Mouse (Mus musculus): ENCODE results near the gene Vash2. TPM values are rescaled to one million over a fixed set of nuclear protein-coding genes. Genes with fewer than 3 reads are reported as not detected.
A peak's percentile ranks its signal among the peaks of the same experiment; 100 is the strongest.

Gene Vash2
- polyA plus RNA-seq, 1 experiment: 1.9 TPM

DNA sequence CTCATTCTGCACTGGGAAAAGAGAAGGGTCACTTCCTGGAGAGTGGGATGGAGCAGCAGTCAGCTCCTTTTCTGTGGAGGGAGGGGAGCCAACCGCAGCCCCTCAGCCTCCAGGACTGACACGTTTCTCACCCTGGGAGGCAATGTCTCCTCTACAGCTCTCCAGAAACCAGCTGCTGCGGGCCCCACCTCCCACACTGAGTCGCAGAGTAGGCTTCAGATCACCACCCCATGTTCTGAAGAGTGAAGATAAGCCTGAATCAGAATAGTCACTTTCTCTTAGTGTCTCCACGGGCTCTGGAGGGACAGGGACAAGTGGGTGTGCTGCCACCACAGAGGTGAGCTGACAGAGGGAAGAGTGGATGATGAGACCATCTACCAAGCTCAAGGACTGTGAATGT is 20.3 kb downstream of the Vash2 start:
- Histone ChIP-seq H3K4me3 (ENCODE audit: insufficient read depth, low read length) (no peak overlapping the region), H3K27ac (ENCODE audit: insufficient read depth, low read length) (no peak overlapping the region), H3K4me1 (ENCODE audit: control insufficient read depth, insufficient read depth, low read length) (no peaks in the 10 kb centered on the region)
- TF ChIP-seq CTCF (IDR thresholded peaks at IDR 0.05; ENCODE audit: extremely low read depth, insufficient read depth, low read length): no peak
- TF ChIP-seq POLR2A (IDR thresholded peaks at IDR 0.05; ENCODE audit: extremely low read depth, insufficient read depth, low read length): no peak

DNA sequence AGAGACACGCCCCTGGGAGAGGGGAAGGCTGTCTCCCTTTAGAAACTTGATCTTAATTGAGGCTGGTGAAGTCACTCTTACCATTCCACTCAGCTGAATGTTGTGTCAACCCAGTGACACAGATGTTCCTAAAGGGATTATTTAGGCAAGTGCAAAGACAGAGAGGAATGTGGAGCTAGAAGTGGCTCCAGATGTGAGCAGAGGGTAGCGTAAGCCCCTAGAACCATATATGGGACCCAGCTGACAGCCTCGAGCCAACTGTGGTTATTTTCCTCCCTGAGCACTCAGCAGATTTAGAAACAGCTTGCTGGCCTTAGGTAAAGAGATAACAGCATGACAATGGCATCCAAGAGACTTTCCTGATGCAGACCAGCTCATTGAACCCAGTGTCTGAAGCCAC is 26.1 kb downstream of the Vash2 start:
- H3K4me3 ChIP-seq (ENCODE audit: insufficient read depth, low read length): no peak overlapping the region

DNA sequence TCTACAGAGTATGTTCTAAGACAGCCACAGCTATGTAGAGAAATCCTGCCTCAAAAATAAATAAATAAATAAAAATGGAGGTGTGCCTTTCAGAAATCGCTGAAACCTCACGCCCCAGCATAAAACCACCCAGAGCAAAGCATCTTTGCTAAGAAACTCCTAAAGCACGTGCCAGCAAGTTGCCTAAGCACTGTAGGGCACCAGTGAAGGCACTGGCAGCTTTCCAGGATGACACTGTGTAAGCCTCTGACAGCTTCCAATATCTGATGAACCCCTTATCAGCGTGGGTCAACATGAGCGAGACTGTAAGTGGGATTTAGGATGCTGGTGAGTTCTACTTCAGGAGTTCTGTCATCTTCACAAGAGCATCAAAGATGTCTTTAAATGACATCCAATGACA is 28.1 kb downstream of the Vash2 start:
- Histone ChIP-seq H3K4me1 (ENCODE audit: control insufficient read depth, insufficient read depth, low read length) (no peaks in the 10 kb centered on the region), H3K4me3 (ENCODE audit: insufficient read depth, low read length) (no peak overlapping the region), H3K27ac (ENCODE audit: insufficient read depth, low read length) (no peak overlapping the region)
- no peak for TF ChIP-seq POLR2A (IDR thresholded peaks at IDR 0.05; ENCODE audit: extremely low read depth, insufficient read depth, low read length)
- no peak for TF ChIP-seq CTCF (IDR thresholded peaks at IDR 0.05; ENCODE audit: extremely low read depth, insufficient read depth, low read length)

More for the DNA sequence above, 26.1 kb downstream of the Vash2 start:
- no peaks in the 10 kb centered on the region for H3K4me1 ChIP-seq (ENCODE audit: control insufficient read depth, insufficient read depth, low read length)
- no peak overlapping the region for H3K27ac ChIP-seq (ENCODE audit: insufficient read depth, low read length)
- TF ChIP-seq POLR2A (IDR thresholded peaks at IDR 0.05; ENCODE audit: extremely low read depth, insufficient read depth, low read length): no peak
- TF ChIP-seq CTCF (IDR thresholded peaks at IDR 0.05; ENCODE audit: extremely low read depth, insufficient read depth, low read length): no peak

DNA sequence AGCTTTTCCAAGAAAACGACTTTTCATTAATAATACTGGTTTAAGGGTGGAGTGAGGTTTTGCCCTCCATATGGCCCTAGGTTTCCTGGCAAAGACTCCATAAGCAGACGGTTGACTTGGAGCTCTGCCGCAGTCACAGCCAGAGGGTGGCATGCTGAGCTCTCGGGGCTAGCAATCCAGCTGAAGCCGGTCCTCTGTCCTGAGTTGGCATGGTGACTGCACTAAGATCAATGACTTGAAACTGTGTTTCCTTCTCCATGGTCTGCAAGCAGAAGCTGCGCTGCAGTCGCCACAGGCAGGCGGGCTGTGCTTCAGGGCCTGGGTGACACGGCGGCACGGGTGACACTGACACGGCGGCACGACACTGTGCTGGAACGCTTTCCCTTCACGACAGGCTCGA is 30.2 kb downstream of the Vash2 start:
- no peak for TF ChIP-seq CTCF (IDR thresholded peaks at IDR 0.05; ENCODE audit: extremely low read depth, insufficient read depth, low read length)
- TF ChIP-seq POLR2A (IDR thresholded peaks at IDR 0.05; ENCODE audit: extremely low read depth, insufficient read depth, low read length): no peak
- H3K27ac ChIP-seq (ENCODE audit: insufficient read depth, low read length): no peak overlapping the region
- H3K4me3 ChIP-seq (ENCODE audit: insufficient read depth, low read length): no peak overlapping the region
- no peaks in the 10 kb centered on the region for H3K4me1 ChIP-seq (ENCODE audit: control insufficient read depth, insufficient read depth, low read length)

DNA sequence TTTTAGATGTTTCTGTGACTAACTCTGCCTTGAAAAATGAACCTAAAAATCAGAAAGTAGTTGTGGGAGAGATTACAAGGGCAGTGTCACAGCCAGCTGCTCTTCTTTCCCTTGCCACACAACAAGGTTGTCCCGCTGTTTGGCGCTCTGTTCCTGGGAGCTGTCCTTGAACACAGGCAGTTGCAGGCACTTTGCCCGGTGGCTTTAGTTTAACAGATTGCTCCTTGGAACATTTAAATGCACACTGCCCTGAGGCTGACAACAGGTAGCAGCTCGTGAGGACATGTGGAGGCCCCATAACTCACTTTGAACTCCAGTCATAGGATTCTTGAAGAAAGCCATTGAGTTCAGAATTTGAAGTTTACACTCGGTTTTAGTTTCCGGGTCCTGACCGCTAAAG is 30.7 kb downstream of the Vash2 start:
- H3K4me3 ChIP-seq (ENCODE audit: insufficient read depth, low read length): no peak overlapping the region
- TF ChIP-seq POLR2A (IDR thresholded peaks at IDR 0.05; ENCODE audit: extremely low read depth, insufficient read depth, low read length) (no peak), CTCF (IDR thresholded peaks at IDR 0.05; ENCODE audit: extremely low read depth, insufficient read depth, low read length) (no peak)
- no peak overlapping the region for H3K27ac ChIP-seq (ENCODE audit: insufficient read depth, low read length)
- no peaks in the 10 kb centered on the region for H3K4me1 ChIP-seq (ENCODE audit: control insufficient read depth, insufficient read depth, low read length)

DNA sequence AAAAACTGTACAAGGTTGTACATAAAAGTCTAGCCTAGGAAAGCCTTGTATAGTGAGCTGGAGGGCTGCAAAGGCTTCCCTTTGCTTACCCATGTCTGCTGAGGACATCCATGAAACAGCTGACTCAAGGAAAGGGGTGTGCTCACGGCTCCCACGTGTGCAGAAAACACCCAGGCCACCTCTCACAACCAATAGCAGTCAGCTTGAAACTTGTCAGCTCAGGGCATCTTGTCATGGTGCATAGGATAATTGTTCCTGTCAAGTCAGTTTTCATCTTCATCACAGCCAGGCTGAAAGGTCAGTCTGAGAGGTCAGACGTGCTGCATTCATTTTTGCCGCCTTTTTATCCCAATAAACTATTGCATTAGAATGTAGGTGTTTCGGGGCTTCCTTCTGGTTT is 31.1 kb downstream of the Vash2 start:
- no peak overlapping the region for H3K4me3 ChIP-seq (ENCODE audit: insufficient read depth, low read length)
- TF ChIP-seq CTCF (IDR thresholded peaks at IDR 0.05; ENCODE audit: extremely low read depth, insufficient read depth, low read length): no peak
- TF ChIP-seq POLR2A (IDR thresholded peaks at IDR 0.05; ENCODE audit: extremely low read depth, insufficient read depth, low read length): no peak
- H3K4me1 ChIP-seq (ENCODE audit: control insufficient read depth, insufficient read depth, low read length): no peaks in the 10 kb centered on the region
- no peak overlapping the region for H3K27ac ChIP-seq (ENCODE audit: insufficient read depth, low read length)

DNA sequence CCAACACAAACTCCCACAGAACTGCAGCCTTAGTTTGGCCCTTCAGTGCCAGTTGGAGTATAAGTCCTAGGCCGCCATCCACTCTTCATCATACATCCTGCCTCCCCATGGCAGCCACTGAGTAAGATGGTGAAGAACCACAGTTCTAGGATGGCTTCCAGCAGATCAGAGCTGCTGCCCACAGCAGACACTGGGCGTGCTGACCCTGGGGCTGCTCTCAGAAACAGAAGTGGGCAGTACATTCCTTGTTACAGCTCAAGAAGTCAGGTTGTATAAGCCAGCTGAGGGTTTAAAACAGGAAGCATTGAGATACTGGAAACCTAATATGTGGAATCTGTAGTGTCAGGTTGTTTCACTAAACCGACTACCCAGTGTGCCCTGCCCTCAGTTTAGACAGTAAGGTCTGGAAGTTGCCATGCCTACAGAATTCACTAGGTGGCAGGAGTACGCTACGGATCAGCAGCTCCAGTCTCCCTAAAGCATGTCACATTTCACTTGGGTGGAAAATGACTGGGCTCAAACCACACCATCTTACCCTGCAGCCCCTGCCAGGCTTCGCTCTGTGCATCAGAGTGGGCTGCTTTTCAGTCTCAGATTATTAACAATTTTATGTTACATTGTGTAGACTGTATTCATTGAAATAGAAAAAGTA is 34.9 kb downstream of the Vash2 start:
- no peaks in the 10 kb centered on the region for H3K4me1 ChIP-seq (ENCODE audit: control insufficient read depth, insufficient read depth, low read length)
- H3K4me3 ChIP-seq (ENCODE audit: insufficient read depth, low read length): no peak overlapping the region
- no peak overlapping the region for H3K27ac ChIP-seq (ENCODE audit: insufficient read depth, low read length)
- TF ChIP-seq POLR2A (IDR thresholded peaks at IDR 0.05; ENCODE audit: extremely low read depth, insufficient read depth, low read length) (no peak), CTCF (IDR thresholded peaks at IDR 0.05; ENCODE audit: extremely low read depth, insufficient read depth, low read length) (peak; percentile 98)

DNA sequence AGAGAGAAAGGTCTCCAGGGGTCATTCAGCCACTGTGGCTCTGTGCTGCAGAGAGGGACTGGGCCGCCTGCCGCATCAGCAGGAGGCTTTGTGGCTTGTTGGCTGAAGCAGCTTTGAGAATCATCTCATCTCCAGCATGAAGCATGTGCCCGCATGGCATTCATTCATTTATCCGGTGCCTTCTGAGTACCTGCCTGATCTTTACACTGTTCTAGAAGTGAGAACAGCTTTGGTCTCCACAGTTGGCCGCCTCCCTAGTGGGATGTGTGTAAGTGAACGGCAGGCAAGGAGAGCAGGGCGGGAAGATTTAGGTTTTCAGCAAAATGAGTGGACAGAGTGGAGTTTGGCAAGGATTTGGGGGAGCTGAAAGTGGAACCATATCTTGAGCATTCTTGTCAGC is 39.3 kb downstream of the Vash2 start:
- Histone ChIP-seq H3K27ac (ENCODE audit: insufficient read depth, low read length) (no peak overlapping the region), H3K4me1 (ENCODE audit: control insufficient read depth, insufficient read depth, low read length) (no peaks in the 10 kb centered on the region), H3K4me3 (ENCODE audit: insufficient read depth, low read length) (no peak overlapping the region)
- TF ChIP-seq POLR2A (IDR thresholded peaks at IDR 0.05; ENCODE audit: extremely low read depth, insufficient read depth, low read length) (no peak), CTCF (IDR thresholded peaks at IDR 0.05; ENCODE audit: extremely low read depth, insufficient read depth, low read length) (no peak)

DNA sequence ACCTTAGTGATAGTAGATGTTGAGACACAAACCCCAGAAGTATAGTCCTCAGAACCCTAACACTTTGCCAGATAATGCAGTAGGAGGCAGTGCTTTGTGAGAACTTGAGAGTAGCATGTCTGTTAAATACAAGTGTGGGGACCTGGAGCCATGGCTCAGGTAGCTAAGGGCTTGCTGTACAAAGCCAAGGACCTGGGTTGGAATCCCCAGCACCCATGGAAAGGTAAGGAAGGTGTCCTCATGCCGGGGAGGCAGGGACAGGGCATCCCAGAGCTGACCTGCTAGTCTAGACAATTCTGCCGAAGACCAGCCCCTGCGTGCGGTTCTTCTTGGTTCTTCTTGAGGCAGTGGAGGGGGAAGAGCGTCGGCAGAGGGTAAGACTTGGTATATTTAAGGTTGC is 48.9 kb downstream of the Vash2 start:
- TF ChIP-seq POLR2A (IDR thresholded peaks at IDR 0.05; ENCODE audit: extremely low read depth, insufficient read depth, low read length) (no peak), CTCF (IDR thresholded peaks at IDR 0.05; ENCODE audit: extremely low read depth, insufficient read depth, low read length) (no peak)
- H3K4me3 ChIP-seq (ENCODE audit: insufficient read depth, low read length): no peak overlapping the region
- peaks cover 4% of the 10 kb centered on the region; the same call in 1 of the 2 replicates for H3K4me1 ChIP-seq (ENCODE audit: control insufficient read depth, insufficient read depth, low read length)
- H3K27ac ChIP-seq (ENCODE audit: insufficient read depth, low read length): no peak overlapping the region

DNA sequence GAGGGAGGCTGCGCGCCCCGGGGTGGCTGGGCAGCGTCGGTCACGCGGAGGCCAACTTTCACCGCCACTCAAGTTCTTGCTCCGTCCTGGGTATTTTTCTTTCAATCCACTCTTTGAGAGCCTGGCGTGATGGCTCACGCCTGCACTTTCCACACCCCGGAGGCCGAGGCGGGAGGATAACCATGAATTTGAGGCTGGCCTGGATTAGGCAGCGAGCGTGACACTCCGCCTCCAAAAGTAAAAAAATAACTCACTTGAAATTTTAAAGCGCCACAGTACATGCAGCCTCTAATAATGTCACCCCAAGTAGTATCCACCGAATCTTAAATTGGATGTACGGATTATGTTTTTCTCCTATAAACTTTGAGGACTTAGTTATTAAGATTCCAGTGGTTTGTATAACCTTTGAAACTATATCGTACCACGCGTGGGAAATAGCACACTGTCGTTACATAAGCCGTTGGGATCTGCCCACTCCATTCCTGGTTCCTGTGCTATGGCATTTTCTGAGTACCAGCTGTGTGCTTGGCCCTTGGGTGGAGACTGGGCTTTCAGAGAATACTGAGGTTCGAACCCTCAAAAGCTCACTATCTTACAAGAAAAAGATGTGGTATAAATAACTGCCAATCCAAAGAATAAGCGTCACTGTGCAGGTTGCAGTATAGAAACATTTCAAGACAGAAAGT is 49.9 kb downstream of the Vash2 start:
- Histone ChIP-seq H3K4me1 (ENCODE audit: control insufficient read depth, insufficient read depth, low read length) (peaks cover 4% of the 10 kb centered on the region; the same call in 1 of the 2 replicates), H3K4me3 (ENCODE audit: insufficient read depth, low read length) (peak overlapping the region; percentile 96), H3K27ac (ENCODE audit: insufficient read depth, low read length) (peak overlapping the region; percentile 93)
- TF ChIP-seq POLR2A (IDR thresholded peaks at IDR 0.05; ENCODE audit: extremely low read depth, insufficient read depth, low read length) (0 out of 2 replicates have a peak, but pooled peaks have one; percentile 33), CTCF (IDR thresholded peaks at IDR 0.05; ENCODE audit: extremely low read depth, insufficient read depth, low read length) (no peak)
